Mouse (Mus musculus) forebrain, embryonic 11.5 days (tissue): ENCODE measurements at regions not wholly inside any gene's neighbourhood (a gene's known extent, or its start where the extent isn't known, plus 50 kb on each side); places are given as distances from the start of the nearest gene placed in this dataset.
"Not testable (repeated sequence)": the region's sequence is repeated elsewhere in the genome, so short reads cannot be mapped to it uniquely, and the experiment has no call there.

ENCODE experiments used
- ATAC-seq: fragments of 200-750 bp; cut with Nextera tagmentation; replicated peaks from 2 replicates; pipeline ENCODE4 v1.8.0; 2017; ENCODE audit warnings: moderate TSS enrichment; ENCODE audit not compliant: low FRiP score
- DNase-seq: peaks from one replicate; pipeline ENCODE4 v3.0.0-alpha.2; 2017; ENCODE audit warnings: low spot score
- H3K27ac ChIP-seq: fragments of 300-500 bp; sonication (generic); 2 replicates; pipeline ENCODE4 v1.5.1; 2014; ENCODE audit warnings: low read depth, low read length
- H3K27me3 ChIP-seq: fragments of 300-500 bp; sonication (generic); 2 replicates; pipeline ENCODE4 v1.6.1; 2014; ENCODE audit warnings: mild to moderate bottlenecking, low read length, mixed read lengths; ENCODE audit not compliant: control insufficient read depth, insufficient read depth
- H3K36me3 ChIP-seq: fragments of 300-500 bp; sonication (generic); 2 replicates; pipeline ENCODE4 v1.6.1; 2014; ENCODE audit warnings: mild to moderate bottlenecking, low read length, moderate library complexity, mixed read lengths; ENCODE audit not compliant: control insufficient read depth, insufficient read depth
- H3K4me1 ChIP-seq: fragments of 300-500 bp; sonication (generic); replicated peaks from 2 replicates; pipeline ENCODE4 v1.6.1; 2014; ENCODE audit warnings: low read length, mixed read lengths; ENCODE audit not compliant: control insufficient read depth, insufficient read depth
- H3K4me2 ChIP-seq: fragments of 300-500 bp; sonication (generic); 2 replicates; pipeline ENCODE4 v1.6.1; 2014; ENCODE audit warnings: low read depth, mild to moderate bottlenecking, low read length, moderate library complexity, mixed read lengths; ENCODE audit not compliant: severe bottlenecking
- H3K4me3 ChIP-seq: fragments of 300-500 bp; sonication (generic); 2 replicates; pipeline ENCODE4 v1.5.1; 2014; ENCODE audit warnings: low read depth, low read length
- H3K9ac ChIP-seq: fragments of 300-500 bp; sonication (generic); 2 replicates; pipeline ENCODE4 v1.6.1; 2014; ENCODE audit warnings: low read length
- H3K9me3 ChIP-seq: fragments of 300-500 bp; sonication (generic); 2 replicates; pipeline ENCODE4 v1.6.1; 2016; ENCODE audit warnings: low read length, mixed read lengths; ENCODE audit not compliant: control insufficient read depth
- WGBS: fragments of 180-500 bp; shearing (Covaris S2); extraction: QIAGEN DNeasy Blood & Tissue Kit; methylation state at CpG from one replicate; pipeline ENCODE4 v1.1.7; 2014; 5-methylcytosine and 5-hydroxymethylcytosine counted together

- Histone ChIP-seq H3K9me3 (no peaks in the 10 kb centered on the region), H3K4me3 (no peak overlapping the region), H3K27ac (no peak overlapping the region), H3K36me3 (no peaks in the 10 kb centered on the region), H3K9ac (no peak overlapping the region), H3K4me1 (no peaks in the 10 kb centered on the region), H3K27me3 (no peaks in the 10 kb centered on the region), H3K4me2 (no peak overlapping the region)
- no peak for DNase-seq
- 91% methylated on average over 3 of the region's 3 CpGs for WGBS
- ATAC-seq = no peak
Measured at GRCm38 (mm10) chr2:15273446-15273845, 218.6 kb upstream of the Nsun6 start.

- Histone ChIP-seq H3K4me3 (no peak overlapping the region), H3K27me3 (no peaks in the 10 kb centered on the region), H3K36me3 (no peaks in the 10 kb centered on the region), H3K9ac (no peak overlapping the region), H3K4me2 (no peak overlapping the region), H3K27ac (no peak overlapping the region), H3K4me1 (no peaks in the 10 kb centered on the region), H3K9me3 (no peaks in the 10 kb centered on the region)
- WGBS = 35% methylated on average over 4 of the region's 4 CpGs
- DNase-seq (no peak), ATAC-seq (0 out of 2 replicates have a peak, but pooled peaks have one; percentile 65)
Measured at GRCm38 (mm10) chr2:15260486-15261165, 205.8 kb upstream of the Nsun6 start.

GRCm38 (mm10) chr2:15242276-15242675 lies 187.4 kb upstream of the Nsun6 start:
- not testable (repeated sequence) for DNase-seq, H3K4me3 ChIP-seq, H3K9ac ChIP-seq, H3K9me3 ChIP-seq, H3K36me3 ChIP-seq, H3K27ac ChIP-seq, H3K27me3 ChIP-seq, ATAC-seq, H3K4me1 ChIP-seq, H3K4me2 ChIP-seq
- 100% methylated on average over 1 of the region's 1 CpGs for WGBS

- Histone ChIP-seq H3K27me3 (no peaks in the 10 kb centered on the region), H3K9me3 (no peaks in the 10 kb centered on the region), H3K4me1 (no peaks in the 10 kb centered on the region), H3K4me2 (no peak overlapping the region), H3K36me3 (no peaks in the 10 kb centered on the region), H3K4me3 (no peak overlapping the region), H3K27ac (no peak overlapping the region), H3K9ac (no peak overlapping the region)
- 66% methylated on average over 4 of the region's 4 CpGs for WGBS
- DNase-seq (no peak), ATAC-seq (no peak)
Measured at GRCm38 (mm10) chr2:15221910-15222309, 167.0 kb upstream of the Nsun6 start.

- DNase-seq (no peak), ATAC-seq (no peak)
- Histone ChIP-seq H3K9me3 (no peaks in the 10 kb centered on the region), H3K9ac (no peak overlapping the region), H3K4me2 (no peak overlapping the region), H3K4me3 (no peak overlapping the region), H3K27ac (no peak overlapping the region), H3K36me3 (no peaks in the 10 kb centered on the region), H3K27me3 (no peaks in the 10 kb centered on the region), H3K4me1 (no peaks in the 10 kb centered on the region)
- WGBS = 82% methylated on average over 1 of the region's 1 CpGs
Measured at GRCm38 (mm10) chr2:15188091-15188490, 133.2 kb upstream of the Nsun6 start.

- WGBS = 82% methylated on average over 3 of the region's 3 CpGs
- DNase-seq = no peak
- Histone ChIP-seq H3K9me3 (no peaks in the 10 kb centered on the region), H3K36me3 (no peaks in the 10 kb centered on the region), H3K27me3 (no peaks in the 10 kb centered on the region), H3K4me1 (no peaks in the 10 kb centered on the region), H3K4me2 (no peak overlapping the region), H3K9ac (no peak overlapping the region), H3K4me3 (no peak overlapping the region), H3K27ac (no peak overlapping the region)
- ATAC-seq = no peak
Measured at GRCm38 (mm10) chr2:15181000-15181399, 126.1 kb upstream of the Nsun6 start.

GRCm38 (mm10) chr2:15166435-15167024 lies 111.7 kb upstream of the Nsun6 start:
- no peaks in the 10 kb centered on the region for H3K27me3 ChIP-seq
- no peaks in the 10 kb centered on the region for H3K36me3 ChIP-seq
- DNase-seq (no peak), ATAC-seq (no peak)
- H3K27ac ChIP-seq = no peak overlapping the region
- H3K9me3 ChIP-seq = no peaks in the 10 kb centered on the region
- H3K4me2 ChIP-seq = no peak overlapping the region
- H3K4me1 ChIP-seq = no peaks in the 10 kb centered on the region
- H3K9ac ChIP-seq = no peak overlapping the region
- no peak overlapping the region for H3K4me3 ChIP-seq

- Histone ChIP-seq H3K9me3 (no peaks in the 10 kb centered on the region), H3K9ac (no peak overlapping the region), H3K27ac (no peak overlapping the region), H3K36me3 (no peaks in the 10 kb centered on the region), H3K4me2 (no peak overlapping the region), H3K4me3 (no peak overlapping the region), H3K27me3 (no peaks in the 10 kb centered on the region), H3K4me1 (no peaks in the 10 kb centered on the region)
- WGBS = 69% methylated on average over 3 of the region's 3 CpGs
- no peak for ATAC-seq
- no peak for DNase-seq
Measured at GRCm38 (mm10) chr2:15165830-15166229, 111.0 kb upstream of the Nsun6 start.
